Mouse (Mus musculus) CH12.LX (cell line): ENCODE measurements at regions not wholly inside any gene's neighbourhood (a gene's known extent, or its start where the extent isn't known, plus 50 kb on each side); places are given as distances from the start of the nearest gene placed in this dataset.

Experiments used
- DNase-seq: peaks from one replicate; pipeline ENCODE4 v3.0.0-alpha.2; 2013; ENCODE audit errors: extremely low read depth
- H3K27ac ChIP-seq: 2 replicates; pipeline ENCODE4 v1.5.1; 2012; ENCODE audit warnings: low read depth, mild to moderate bottlenecking, control low read depth, moderate library complexity; ENCODE audit not compliant: insufficient read depth
- H3K27me3 ChIP-seq: replicated peaks from 2 replicates; pipeline ENCODE3; 2012; ENCODE audit warnings: inconsistent platforms
- H3K36me3 ChIP-seq, 2 experiments: replicated peaks in 1 of 2; 2 replicates each; pipeline versions ENCODE3 to v1.6.1; 2012; ENCODE audit warnings: inconsistent platforms in 1 of 2, low read length in 1 of 2, mild to moderate bottlenecking in 1 of 2, mixed read lengths in 1 of 2, moderate library complexity in 1 of 2; ENCODE audit not compliant: control insufficient read depth in 1 of 2, insufficient read depth in 1 of 2
- H3K4me1 ChIP-seq, 2 experiments: 2 replicates each; pipeline ENCODE4 v1.6.1; 2012; ENCODE audit warnings: inconsistent platforms in 1 of 2, moderate library complexity in 1 of 2; ENCODE audit not compliant: insufficient read depth in 2 of 2, control insufficient read depth in 1 of 2
- H3K4me2 ChIP-seq: 2 replicates; pipeline ENCODE4 v1.6.1; 2012; ENCODE audit warnings: low read depth, mild to moderate bottlenecking, control low read depth; ENCODE audit not compliant: poor library complexity, insufficient read depth, severe bottlenecking
- H3K4me3 ChIP-seq, 3 experiments: fragments of 150-350 bp in 1 of 3; sonication (generic) in 1 of 3; replicated peaks in 1 of 3; 2 replicates each; pipeline versions ENCODE3 to v1.5.1; 2011 to 2012; ENCODE audit warnings: low read depth in 2 of 3, low read length in 2 of 3, mild to moderate bottlenecking in 2 of 3, moderate library complexity in 2 of 3, control low read depth in 1 of 3, improper control_type of control experiment in 1 of 3, inconsistent platforms in 1 of 3, mixed read lengths in 1 of 3; ENCODE audit not compliant: poor library complexity in 1 of 3
- H3K79me2 ChIP-seq: replicated peaks from 2 replicates; pipeline ENCODE4 v1.6.1; 2012; ENCODE audit warnings: mild to moderate bottlenecking, moderate library complexity; ENCODE audit not compliant: control insufficient read depth, poor library complexity, insufficient read depth, severe bottlenecking; ENCODE audit errors: extremely low read depth
- H3K9ac ChIP-seq: 2 replicates; pipeline ENCODE4 v1.6.1; 2012; ENCODE audit warnings: low read depth, mild to moderate bottlenecking, control low read depth, moderate library complexity; ENCODE audit not compliant: insufficient read depth
- H3K9me3 ChIP-seq: replicated peaks from 2 replicates; pipeline ENCODE3; 2012; ENCODE audit warnings: low read length, inconsistent platforms, mixed read lengths
- CHD1 ChIP-seq: IDR thresholded peaks from 2 replicates; pipeline ENCODE4 v1.6.1; 2012; ENCODE audit warnings: low read depth, low read length, improper control_type of control experiment, inconsistent platforms
- ELF1 ChIP-seq: IDR thresholded peaks from 2 replicates; pipeline ENCODE4 v1.6.1; 2014; ENCODE audit warnings: low read depth, mild to moderate bottlenecking, inconsistent platforms, low read length, improper control_type of control experiment
- ETS1 ChIP-seq: conservative IDR thresholded peaks from 2 replicates; pipeline ENCODE4 v1.6.1; 2012; ENCODE audit warnings: low read depth, mild to moderate bottlenecking, inconsistent platforms, low read length, improper control_type of control experiment, moderate library complexity
- KAT2A ChIP-seq: IDR thresholded peaks from 2 replicates; pipeline ENCODE4 v1.6.1; 2012; ENCODE audit warnings: low read length, improper control_type of control experiment, inconsistent platforms; ENCODE audit not compliant: insufficient replicate concordance
- MAFK ChIP-seq: IDR thresholded peaks from 2 replicates; pipeline ENCODE4 v1.6.1; 2011; ENCODE audit warnings: low read length, improper control_type of control experiment; ENCODE audit not compliant: insufficient replicate concordance
- MYC ChIP-seq: IDR thresholded peaks from 2 replicates; pipeline ENCODE4 v1.6.1; 2011; ENCODE audit warnings: low read depth, mild to moderate bottlenecking, improper control_type of control experiment, low read length
- NRF1 ChIP-seq: IDR thresholded peaks from 2 replicates; pipeline ENCODE4 v1.6.1; 2014; ENCODE audit warnings: low read depth, mild to moderate bottlenecking, inconsistent platforms, low read length, improper control_type of control experiment, moderate library complexity
- SIN3A ChIP-seq: IDR thresholded peaks from 2 replicates; pipeline ENCODE4 v1.6.1; 2012; ENCODE audit warnings: low read length, improper control_type of control experiment, inconsistent platforms
- dilution Hi-C: fragments of 300-500 bp; cut with MboI; formaldehyde crosslinking; loops from 2 replicates; pipeline ENCODE4 v1.14.3; 2020; ENCODE audit warnings: low sequenced_read_pairs; ENCODE audit not compliant: extremely low pct_unique_long_range_greater_than_20kb, extremely low pct_ligation_motif_present
- in situ Hi-C: fragments of 300-500 bp; cut with MboI; formaldehyde crosslinking; loops from 3 replicates; pipeline ENCODE4 v1.14.3; 2019; ENCODE audit warnings: low sequenced_read_pairs, low pct_ligation_motif_present, low pct_unique_long_range_greater_than_20kb, mixed read lengths

DNA sequence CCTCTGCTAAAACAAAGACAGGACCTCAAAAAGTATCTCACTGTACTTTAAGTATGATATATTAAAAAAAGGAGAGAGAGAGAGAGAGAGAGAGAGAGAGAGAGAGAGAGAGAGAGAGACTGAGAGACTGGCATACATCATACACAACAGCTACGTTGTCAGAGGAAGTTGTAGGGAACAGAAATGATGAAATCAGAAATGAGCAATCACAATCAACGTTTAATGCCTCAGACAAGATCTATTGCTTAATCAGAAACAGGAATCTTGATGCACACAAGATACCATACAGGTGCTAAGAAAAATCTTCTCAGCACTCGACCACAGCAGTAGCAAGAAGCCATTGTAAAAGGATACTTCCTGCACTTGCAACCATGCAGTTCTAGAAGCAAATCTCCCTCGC lies 424.9 kb upstream of the B430305J03Rik start:
- no peaks in the 10 kb centered on the region for H3K36me3 ChIP-seq
- H3K27ac ChIP-seq, result no peak overlapping the region
- H3K4me3 ChIP-seq, result no peak overlapping the region
- no peaks in the 10 kb centered on the region for H3K79me2 ChIP-seq
- DNase-seq, result no peak
- no peak for TF ChIP-seq ETS1
- TF ChIP-seq NRF1, result no peak
- no peak for TF ChIP-seq CHD1
- TF ChIP-seq ELF1, result no peak
- no peak for TF ChIP-seq KAT2A
- no peak for TF ChIP-seq MYC
- no peak for TF ChIP-seq SIN3A
- no peak for TF ChIP-seq MAFK
- TF ChIP-seq, all 38 proteins: peak for 0
- dilution Hi-C loops, result no loop called here
- Histone ChIP-seq H3K9me3 (peaks cover 16% of the 10 kb centered on the region), H3K4me2 (no peak overlapping the region), H3K4me1 (no peaks in the 10 kb centered on the region), H3K9ac (no peak overlapping the region), H3K27me3 (no peaks in the 10 kb centered on the region)
- in situ Hi-C loops, result no loop called here
